Mouse (Mus musculus) gastrocnemius, postnatal 10 days (tissue): Measurements from ENCODE around the gene Gm17555. TPM values are rescaled to one million over a fixed set of nuclear protein-coding genes. Genes with fewer than 3 reads are reported as not detected.
"Not testable (repeated sequence)": the region's sequence is repeated elsewhere in the genome, so short reads cannot be mapped to it uniquely, and the experiment has no call there.

Source experiments
- DNase-seq: peaks from one replicate; pipeline ENCODE4 v3.0.0; 2021; ENCODE audit warnings: mixed read lengths
- long read RNA-seq, 2 experiments: library from polyadenylated mRNA; stranded (forward); transcript quantifications; one replicate each; pipeline ENCODE4 v2.0.0; 2021
- total RNA-seq, 2 experiments: library from RNA; stranded (reverse); gene quantifications; 2 replicates each; pipeline ENCODE4 v1.2.3; 2021

Gene Gm17555
- total RNA-seq, result not detected
- long read RNA-seq, experiment 1, result 0 reads
- long read RNA-seq, experiment 2, result 0 reads

- not testable (repeated sequence) for DNase-seq
Measured at GRCm38 (mm10) chr2:126214800-126215199, at the start of gene Gm17555. Gene Gm17555, plus strand, starts transcription at chr2:126215100.

GRCm38 (mm10) chr2:126165277-126166018 is 49.5 kb upstream of the Gm17555 start:
- DNase-seq, result no peak

GRCm38 (mm10) chr2:126166335-126166734 is 48.6 kb upstream of the Gm17555 start:
- DNase-seq, result no peak

- no peak for DNase-seq
Measured at GRCm38 (mm10) chr2:126166848-126167617, 47.9 kb upstream of the Gm17555 start.

- DNase-seq, result no peak
Measured at GRCm38 (mm10) chr2:126171427-126171826, 43.5 kb upstream of the Gm17555 start.

- DNase-seq, result no peak
Measured at GRCm38 (mm10) chr2:126191306-126191705, 23.6 kb upstream of the Gm17555 start.

DNA sequence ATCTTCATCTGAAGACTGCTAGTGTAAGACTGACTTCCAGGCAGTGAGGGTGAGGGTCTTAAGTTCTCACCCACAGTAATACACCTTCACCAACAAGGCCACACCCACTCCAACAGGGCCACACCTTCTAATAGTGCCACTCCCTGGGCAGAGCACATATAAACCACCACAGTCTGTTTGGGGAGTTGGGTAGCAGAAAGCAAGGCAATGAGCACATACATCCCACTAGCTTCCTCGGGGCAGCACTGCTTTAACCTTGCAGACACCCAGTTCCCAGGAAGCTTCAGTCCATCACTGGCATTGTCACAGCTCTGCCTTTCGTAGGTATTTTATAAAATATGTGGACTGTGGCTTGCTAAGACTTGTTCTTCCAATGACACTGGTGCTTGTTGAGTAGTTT is 22.8 kb upstream of the Gm17555 start:
- DNase-seq, result no peak

DNA sequence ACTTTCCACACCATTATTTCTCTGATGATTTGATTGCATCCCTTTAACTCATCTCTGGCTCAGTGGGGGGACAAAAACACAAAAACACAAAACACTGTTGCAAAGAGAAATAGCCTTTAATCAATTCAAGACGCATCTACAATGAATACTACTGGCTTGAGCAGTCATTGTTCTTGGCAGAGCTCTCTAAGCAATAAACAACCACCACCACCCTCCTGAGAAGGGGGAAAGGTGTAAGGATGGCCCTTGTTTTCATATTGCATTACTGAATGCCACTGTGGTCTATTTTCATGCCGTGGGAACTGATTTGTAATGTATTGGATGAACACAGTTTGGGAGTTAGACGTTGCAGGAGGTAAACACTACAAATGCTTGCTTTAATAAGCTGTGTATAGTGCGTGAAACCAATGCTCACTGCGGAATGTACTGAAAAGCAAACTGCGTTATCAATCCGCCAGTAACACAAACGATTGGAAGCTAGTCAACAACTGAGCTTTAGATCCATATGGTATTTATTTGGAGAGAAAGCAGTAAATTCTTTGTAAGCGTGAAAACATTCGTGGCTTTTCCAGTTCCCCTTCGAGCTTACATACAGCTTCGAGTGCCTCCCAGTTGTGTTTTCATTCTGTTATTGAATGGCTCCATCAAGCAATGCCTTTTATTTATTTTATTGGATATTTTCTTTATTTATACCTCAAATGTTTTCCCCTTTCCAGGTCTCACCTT is 19.1 kb upstream of the Gm17555 start:
- no peak for DNase-seq

GRCm38 (mm10) chr2:126198971-126199370 is 15.9 kb upstream of the Gm17555 start:
- no peak for DNase-seq

DNA sequence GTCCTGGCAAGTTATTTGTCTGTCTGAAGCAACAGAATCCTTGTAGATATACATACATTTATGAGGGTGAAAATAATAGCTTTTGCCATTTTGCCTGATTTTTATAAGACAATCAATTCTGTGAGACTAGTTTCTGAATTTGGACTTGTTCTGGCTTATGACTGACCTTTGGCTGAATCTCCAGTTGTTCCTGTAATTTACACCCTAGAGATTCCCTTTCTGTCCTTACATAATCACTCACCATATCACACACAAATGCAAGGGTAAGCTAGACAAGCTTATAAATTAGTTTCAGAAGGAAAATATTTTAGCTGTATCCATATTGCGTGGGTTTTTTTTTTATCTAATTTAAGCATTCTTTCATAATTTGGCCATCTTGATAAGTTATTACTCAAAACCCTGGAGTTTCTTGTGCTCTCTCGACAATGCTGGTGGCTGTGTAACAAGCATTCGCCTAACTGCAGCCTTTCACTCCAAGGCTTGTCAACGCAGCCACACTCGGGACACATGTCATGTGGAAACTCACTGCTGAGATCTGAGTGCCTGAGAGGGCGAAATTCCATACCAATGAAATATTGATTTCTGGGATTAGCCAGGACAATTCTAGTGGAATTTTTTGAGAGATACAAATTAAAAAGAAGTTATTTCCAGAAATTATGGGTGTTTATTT is 3.8 kb upstream of the Gm17555 start:
- no peak for DNase-seq

DNA sequence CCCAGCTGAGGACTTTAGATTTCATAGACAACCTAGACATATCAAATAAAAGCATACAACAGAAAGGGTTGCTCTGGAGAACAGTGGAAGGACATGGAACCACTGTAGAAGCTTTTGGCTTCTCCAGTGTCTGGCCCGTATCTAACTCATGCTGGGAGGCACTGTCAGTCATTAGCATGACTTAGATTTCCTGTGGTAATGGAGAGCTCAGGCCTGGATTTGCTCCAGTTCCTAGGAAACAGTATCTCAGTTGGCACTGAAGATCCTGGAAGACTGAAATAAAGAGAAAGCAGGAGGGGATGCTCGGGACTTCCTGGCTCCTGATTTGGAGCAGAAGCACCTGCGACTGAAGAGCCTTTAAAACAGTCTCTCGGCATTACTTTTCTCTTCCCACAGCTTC is 12.7 kb downstream of the Gm17555 start:
- DNase-seq, result no peak

DNA sequence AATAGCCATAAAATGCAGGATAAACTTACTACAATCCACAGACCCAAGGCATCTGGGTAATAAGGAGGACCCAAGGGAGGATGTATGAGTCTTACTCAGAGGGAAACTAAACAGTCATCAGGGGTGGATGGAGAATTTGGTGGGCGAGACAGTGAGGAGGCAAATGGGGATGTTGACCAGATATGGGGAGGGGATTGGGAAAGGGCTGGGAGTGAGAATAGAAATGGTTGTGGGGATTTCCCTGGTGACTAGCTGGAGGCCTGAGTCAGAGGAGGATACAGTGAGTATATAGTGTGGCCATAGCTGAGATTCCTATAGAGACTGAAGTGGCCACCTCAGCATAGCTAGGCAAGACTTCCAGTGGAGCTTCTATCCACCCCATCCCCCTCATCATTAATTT is 16.8 kb downstream of the Gm17555 start:
- no peak for DNase-seq

- DNase-seq, result peak; percentile 31
Measured at GRCm38 (mm10) chr2:126236905-126237304, 22.0 kb downstream of the Gm17555 start.

- DNase-seq, result peak; percentile 13
Measured at GRCm38 (mm10) chr2:126245446-126245845, 30.5 kb downstream of the Gm17555 start.

DNA sequence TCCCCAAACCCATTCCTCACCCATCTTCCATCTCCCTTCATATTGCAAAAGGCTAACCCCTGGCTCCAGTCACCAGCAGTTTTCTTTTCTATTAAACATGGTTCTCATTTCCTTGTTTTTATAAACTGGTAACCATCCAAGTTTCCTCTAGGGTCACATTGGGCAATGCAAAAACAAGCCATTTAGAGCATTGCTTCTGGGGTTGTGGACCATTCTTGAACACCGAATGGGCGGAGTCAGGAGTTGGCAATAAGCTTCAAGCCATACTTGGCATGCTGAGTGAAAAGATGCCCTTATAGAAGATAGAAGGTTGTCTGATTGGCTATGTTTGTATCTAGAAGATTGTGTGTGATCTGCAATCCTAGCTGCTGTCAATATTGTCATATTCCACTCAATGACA is 33.6 kb downstream of the Gm17555 start:
- DNase-seq, result no peak

GRCm38 (mm10) chr2:126252211-126252610 is 37.3 kb downstream of the Gm17555 start:
- DNase-seq, result no peak

Other genes starting within 250 kb of the Gm17555 start
- 1 to 10 TPM; 6.1 to 7.8 TPM for gene Fgf7, start 180.4 kb upstream of the Gm17555 start, total RNA-seq
- not detected for gene Fam227b, start 63.1 kb upstream of the Gm17555 start, total RNA-seq
- 1 to 10 TPM; 6.5 to 6.8 TPM for gene Dtwd1, start 63.0 kb upstream of the Gm17555 start, total RNA-seq